Mouse (Mus musculus): ENCODE results near the gene Map3k19. TPM values are rescaled to one million over a fixed set of nuclear protein-coding genes. Genes with fewer than 3 reads are reported as not detected.

Map3k19 gene
- polyA plus RNA-seq (2014; fragmentation: Nextera tagmentation; extraction: Ambion mirVana): 0.05 and 0.11 TPM in 2 replicates

- no peak within 1 kb of the TSS for H3K9ac ChIP-seq
- no peak within 1 kb of the TSS for H3K27ac ChIP-seq (ENCODE audit: low read depth)
- H3K27me3 ChIP-seq (ENCODE audit: insufficient read depth, low read length): no peaks in the 10 kb centered on the region
- ATAC-seq (ENCODE audit: insufficient read depth) (no peak), DNase-seq (no peak)
- H3K4me2 ChIP-seq: no peak within 1 kb of the TSS
- H3K9me3 ChIP-seq (ENCODE audit: low read depth, low read length): peaks cover 4% of the 10 kb centered on the region; the same call in 1 of the 2 replicates
- H3K4me3 ChIP-seq (ENCODE audit: low read depth, low read length): no peak within 1 kb of the TSS
- H3K36me3 ChIP-seq (ENCODE audit: insufficient read depth): no peaks in the 10 kb centered on the region
- H3K4me1 ChIP-seq (ENCODE audit: insufficient read depth): no peaks in the 10 kb centered on the region
- WGBS: 73% methylated on average over 14 of the region's 14 CpGs
- TF ChIP-seq CTCF (IDR thresholded peaks at IDR 0.05; ENCODE audit: low read depth): no peak
Observed at GRCm38 (mm10) chr1:127854486-127855222, at the start of gene Map3k19. Gene Map3k19, minus strand, starts transcription at chr1:127855031.

- WGBS: 66% methylated on average over 1 of the region's 1 CpGs
- Histone ChIP-seq H3K9ac (no peak overlapping the region), H3K27ac (ENCODE audit: low read depth) (no peak overlapping the region), H3K4me2 (no peak overlapping the region), H3K9me3 (ENCODE audit: low read depth, low read length) (no peaks in the 10 kb centered on the region), H3K4me1 (ENCODE audit: insufficient read depth) (no peaks in the 10 kb centered on the region), H3K36me3 (ENCODE audit: insufficient read depth) (peaks cover 10% of the 10 kb centered on the region; the same call in 1 of the 2 replicates), H3K27me3 (ENCODE audit: insufficient read depth, low read length) (no peaks in the 10 kb centered on the region), H3K4me3 (ENCODE audit: low read depth, low read length) (no peak overlapping the region)
- TF ChIP-seq CTCF (IDR thresholded peaks at IDR 0.05; ENCODE audit: low read depth): no peak
- no peak for ATAC-seq (ENCODE audit: insufficient read depth)
- no peak for DNase-seq
Observed at GRCm38 (mm10) chr1:127899401-127899800, 44.6 kb upstream of the Map3k19 start.

GRCm38 (mm10) chr1:127869276-127869675, 14.4 kb upstream of the Map3k19 start:
- Histone ChIP-seq H3K36me3 (ENCODE audit: insufficient read depth) (peaks cover 5% of the 10 kb centered on the region), H3K4me1 (ENCODE audit: insufficient read depth) (no peaks in the 10 kb centered on the region), H3K27ac (ENCODE audit: low read depth) (peak overlapping the region; percentile 75; the same call in 1 of the 2 replicates), H3K4me3 (ENCODE audit: low read depth, low read length) (peak overlapping the region; percentile 83), H3K9ac (peak overlapping the region; percentile 83), H3K4me2 (peak overlapping the region; percentile 67), H3K27me3 (ENCODE audit: insufficient read depth, low read length) (no peaks in the 10 kb centered on the region), H3K9me3 (ENCODE audit: low read depth, low read length) (no peaks in the 10 kb centered on the region)
- ATAC-seq (ENCODE audit: insufficient read depth) (no peak), DNase-seq (peak; percentile 63)
- WGBS: 10% methylated on average over 8 of the region's 8 CpGs
- TF ChIP-seq CTCF (IDR thresholded peaks at IDR 0.05; ENCODE audit: low read depth): no peak

- Histone ChIP-seq H3K27ac (ENCODE audit: low read depth) (peak within 1 kb of the TSS; percentile 75; the same call in 1 of the 2 replicates), H3K9me3 (ENCODE audit: low read depth, low read length) (no peaks in the 10 kb centered on the region), H3K4me2 (peak within 1 kb of the TSS; percentile 67), H3K4me1 (ENCODE audit: insufficient read depth) (no peaks in the 10 kb centered on the region), H3K27me3 (ENCODE audit: insufficient read depth, low read length) (no peaks in the 10 kb centered on the region), H3K4me3 (ENCODE audit: low read depth, low read length) (peak within 1 kb of the TSS; percentile 83), H3K36me3 (ENCODE audit: insufficient read depth) (peaks cover 3% of the 10 kb centered on the region; the same call in 1 of the 2 replicates), H3K9ac (peak within 1 kb of the TSS; percentile 83)
- ATAC-seq (ENCODE audit: insufficient read depth) (peak; percentile 98), DNase-seq (peak; percentile 92)
- no peak for TF ChIP-seq CTCF (IDR thresholded peaks at IDR 0.05; ENCODE audit: low read depth)
- WGBS: 11% methylated on average over 47 of the region's 47 CpGs
Observed at GRCm38 (mm10) chr1:127868300-127869261, 13.8 kb upstream of the Map3k19 start, which contains the start of gene Rab3gap1. Gene Rab3gap1, plus strand, starts transcription at chr1:127868773.

GRCm38 (mm10) chr1:127863806-127864205, 9.0 kb upstream of the Map3k19 start:
- DNase-seq (no peak), ATAC-seq (ENCODE audit: insufficient read depth) (no peak)

GRCm38 (mm10) chr1:127861900-127862299, 7.1 kb upstream of the Map3k19 start:
- no peak overlapping the region for H3K9ac ChIP-seq
- no peak overlapping the region for H3K4me2 ChIP-seq
- H3K36me3 ChIP-seq (ENCODE audit: insufficient read depth): no peaks in the 10 kb centered on the region
- 85% methylated on average over 5 of the region's 5 CpGs for WGBS
- ATAC-seq (ENCODE audit: insufficient read depth) (no peak), DNase-seq (no peak)
- no peak for TF ChIP-seq CTCF (IDR thresholded peaks at IDR 0.05; ENCODE audit: low read depth)
- H3K4me1 ChIP-seq (ENCODE audit: insufficient read depth): no peaks in the 10 kb centered on the region
- H3K27ac ChIP-seq (ENCODE audit: low read depth): no peak overlapping the region
- no peaks in the 10 kb centered on the region for H3K27me3 ChIP-seq (ENCODE audit: insufficient read depth, low read length)
- no peak overlapping the region for H3K4me3 ChIP-seq (ENCODE audit: low read depth, low read length)
- H3K9me3 ChIP-seq (ENCODE audit: low read depth, low read length): no peaks in the 10 kb centered on the region

More at GRCm38 (mm10) chr1:127863806-127864205, 9.0 kb upstream of the Map3k19 start:
- no peaks in the 10 kb centered on the region for H3K36me3 ChIP-seq (ENCODE audit: insufficient read depth)
- no peak for TF ChIP-seq CTCF (IDR thresholded peaks at IDR 0.05; ENCODE audit: low read depth)
- H3K4me3 ChIP-seq (ENCODE audit: low read depth, low read length): no peak overlapping the region
- WGBS: 74% methylated on average over 7 of the region's 7 CpGs
- H3K27me3 ChIP-seq (ENCODE audit: insufficient read depth, low read length): no peaks in the 10 kb centered on the region
- H3K9ac ChIP-seq: no peak overlapping the region
- no peak overlapping the region for H3K27ac ChIP-seq (ENCODE audit: low read depth)
- H3K4me1 ChIP-seq (ENCODE audit: insufficient read depth): no peaks in the 10 kb centered on the region
- H3K9me3 ChIP-seq (ENCODE audit: low read depth, low read length): no peaks in the 10 kb centered on the region
- no peak overlapping the region for H3K4me2 ChIP-seq
